Mouse (Mus musculus) lung, postnatal 0 days (tissue): ENCODE results near the gene Prl7d1.

Experiments
- CTCF ChIP-seq: IDR thresholded peaks from 2 replicates; pipeline ENCODE4 v1.5.1; 2016; ENCODE audit warnings: antibody characterized with exemption, mild to moderate bottlenecking
- EP300 ChIP-seq: IDR thresholded peaks from 2 replicates; pipeline ENCODE4 v1.6.1; 2016; ENCODE audit warnings: antibody characterized with exemption, mild to moderate bottlenecking, control low read depth

GRCm38 (mm10) chr13:27734512-27735186 is 18.1 kb upstream of the Prl7d1 start:
- TF ChIP-seq CTCF (no peak), EP300 (no peak)
